Mouse (Mus musculus) C2C12 (cell line): ENCODE data around the gene Aebp1.

Experiments used
- CTCF ChIP-seq: IDR thresholded peaks from one replicate; pipeline ENCODE4 v1.5.1; 2011; ENCODE audit not compliant: control insufficient read depth, insufficient read depth, insufficient read length
- MYOG ChIP-seq: IDR thresholded peaks from one replicate; pipeline ENCODE4 v1.6.1; 2011; ENCODE audit not compliant: control insufficient read depth, insufficient read length; ENCODE audit errors: extremely low read depth

- no peak for TF ChIP-seq CTCF
- TF ChIP-seq MYOG: no peak
Observed at GRCm38 (mm10) chr11:5920323-5920960, 58.7 kb downstream of the Aebp1 start.
